Mouse (Mus musculus): ENCODE measurements around the gene Tank. TPM values are rescaled to one million over a fixed set of nuclear protein-coding genes. Genes with fewer than 3 reads are reported as not detected.

Gene Tank
- polyA plus RNA-seq, 1 experiment from 2014 or later, result 34.0 TPM

DNA sequence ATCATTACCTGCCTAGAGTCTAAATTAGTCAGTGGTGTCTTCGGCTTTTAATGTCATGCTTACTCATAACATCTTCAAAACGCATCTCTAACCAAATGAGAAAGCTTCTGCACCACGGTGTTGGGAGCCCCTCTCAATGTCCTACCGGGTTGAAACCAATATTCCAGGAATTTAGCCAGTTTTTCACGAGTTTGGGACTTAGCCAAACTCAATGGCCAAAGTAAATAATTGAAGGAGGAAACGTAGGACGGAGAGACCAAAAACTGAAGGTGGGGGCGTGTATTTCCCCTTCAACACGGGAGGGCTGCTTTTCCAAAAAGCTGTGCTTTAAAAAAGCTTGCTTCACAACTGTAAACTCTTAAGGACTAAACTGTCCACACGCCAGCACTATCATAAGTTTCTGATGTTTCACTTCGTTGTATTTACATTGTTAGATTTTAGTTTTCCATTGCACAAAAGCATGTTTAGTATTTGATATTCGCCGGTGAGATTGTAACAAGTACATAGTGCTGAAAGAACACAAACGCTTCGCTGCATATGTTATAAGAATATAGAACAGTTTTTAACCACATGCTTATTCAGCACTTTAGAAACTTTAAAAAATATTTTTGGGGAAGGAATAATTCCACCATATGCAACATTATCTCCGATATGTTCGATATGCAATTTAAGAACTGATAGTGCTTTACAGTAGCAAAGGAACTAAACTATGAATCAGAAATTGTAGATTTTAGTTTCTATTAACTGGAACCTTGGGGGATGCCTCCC is 1.3 kb upstream of the Tank start:
- ATAC-seq (ENCODE audit: low read depth), result peak; percentile 54
- peak overlapping the region; percentile 45 for H3K4me2 ChIP-seq (ENCODE audit: low read depth, low read length)
- 42% methylated on average over 17 of the region's 17 CpGs for WGBS

DNA sequence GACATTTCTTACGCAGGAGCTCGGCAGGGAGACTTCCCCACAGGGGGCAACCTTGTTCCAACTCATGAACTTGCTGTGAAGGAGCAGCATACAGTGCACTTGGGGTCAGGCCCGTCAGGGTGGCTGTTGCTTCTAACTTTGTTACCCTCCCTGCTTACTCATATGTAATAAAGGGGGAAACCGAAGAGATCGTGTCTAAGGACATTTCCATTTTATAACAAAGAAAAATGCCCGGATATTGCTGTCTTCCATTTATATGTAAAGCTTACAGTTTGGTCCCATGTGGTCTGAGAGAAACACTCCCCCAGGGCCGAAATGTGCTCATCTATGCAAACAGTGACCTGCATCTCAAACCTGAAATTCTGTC is 706 bp upstream of the Tank start:
- no peaks in the 10 kb centered on the region for H3K27me3 ChIP-seq (ENCODE audit: control insufficient read depth, insufficient read depth, low read depth, low read length)
- H3K4me3 ChIP-seq (ENCODE audit: low read length), result no peak overlapping the region
- H3K4me1 ChIP-seq (replicated peaks; ENCODE audit: control insufficient read depth, insufficient read depth, low read length), result peaks cover 8% of the 10 kb centered on the region; the same call in 1 of the 2 replicates
- H3K4me2 ChIP-seq (ENCODE audit: low read depth, low read length), result 0 out of 2 replicates have a peak overlapping the region, but pooled peaks have one; percentile 8
- H3K36me3 ChIP-seq (ENCODE audit: control insufficient read depth, insufficient read depth, low read length), result no peaks in the 10 kb centered on the region
- no peak for ATAC-seq (ENCODE audit: low read depth)
- no peak overlapping the region for H3K9ac ChIP-seq (ENCODE audit: low read length)
- H3K9me3 ChIP-seq (ENCODE audit: control insufficient read depth, low read length), result no peaks in the 10 kb centered on the region
- no peak overlapping the region for H3K27ac ChIP-seq (ENCODE audit: low read length)
- WGBS, result 61% methylated on average over 7 of the region's 7 CpGs

More for the DNA sequence above, 1.3 kb upstream of the Tank start:
- Histone ChIP-seq H3K4me3 (ENCODE audit: low read length) (peak overlapping the region; percentile 21), H3K9ac (ENCODE audit: low read length) (no peak overlapping the region), H3K27ac (ENCODE audit: low read length) (peak overlapping the region; percentile 31), H3K27me3 (ENCODE audit: control insufficient read depth, insufficient read depth, low read depth, low read length) (no peaks in the 10 kb centered on the region), H3K4me1 (replicated peaks; ENCODE audit: control insufficient read depth, insufficient read depth, low read length) (peaks cover 8% of the 10 kb centered on the region; the same call in 1 of the 2 replicates), H3K36me3 (ENCODE audit: control insufficient read depth, insufficient read depth, low read length) (no peaks in the 10 kb centered on the region), H3K9me3 (ENCODE audit: control insufficient read depth, low read length) (no peaks in the 10 kb centered on the region)

DNA sequence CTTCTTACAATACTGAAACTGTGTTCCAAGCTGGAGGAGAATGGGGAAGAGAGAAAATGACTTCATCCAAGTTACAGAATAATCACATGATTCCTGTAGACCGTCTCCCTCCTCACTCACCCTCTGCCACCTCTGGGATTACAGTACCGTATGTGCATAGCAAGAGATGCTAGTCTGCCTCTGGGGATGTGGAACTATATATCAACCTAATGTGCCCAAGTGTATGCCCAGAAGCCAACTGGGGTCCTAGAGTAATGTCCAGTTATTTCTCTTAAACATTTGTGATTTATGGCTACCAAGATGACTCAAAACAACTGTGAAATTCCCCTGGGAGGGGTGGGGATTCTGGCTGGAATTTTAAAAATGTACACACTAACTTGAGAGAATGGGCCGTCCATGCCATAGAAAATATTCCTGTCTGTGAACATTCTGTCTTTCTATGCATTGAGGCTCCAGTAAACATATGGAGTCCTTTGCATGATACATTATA is 1.2 kb downstream of the Tank start:
- H3K4me3 ChIP-seq (ENCODE audit: low read length), result no peak overlapping the region
- H3K4me1 ChIP-seq (replicated peaks; ENCODE audit: control insufficient read depth, insufficient read depth, low read length), result peaks cover 8% of the 10 kb centered on the region; the same call in 1 of the 2 replicates
- WGBS, result 44% methylated on average over 3 of the region's 3 CpGs
- no peak overlapping the region for H3K9ac ChIP-seq (ENCODE audit: low read length)
- no peaks in the 10 kb centered on the region for H3K9me3 ChIP-seq (ENCODE audit: control insufficient read depth, low read length)
- H3K27ac ChIP-seq (ENCODE audit: low read length), result no peak overlapping the region
- ATAC-seq (ENCODE audit: low read depth), result no peak
- no peaks in the 10 kb centered on the region for H3K27me3 ChIP-seq (ENCODE audit: control insufficient read depth, insufficient read depth, low read depth, low read length)
- H3K4me2 ChIP-seq (ENCODE audit: low read depth, low read length), result no peak overlapping the region
- H3K36me3 ChIP-seq (ENCODE audit: control insufficient read depth, insufficient read depth, low read length), result no peaks in the 10 kb centered on the region

DNA sequence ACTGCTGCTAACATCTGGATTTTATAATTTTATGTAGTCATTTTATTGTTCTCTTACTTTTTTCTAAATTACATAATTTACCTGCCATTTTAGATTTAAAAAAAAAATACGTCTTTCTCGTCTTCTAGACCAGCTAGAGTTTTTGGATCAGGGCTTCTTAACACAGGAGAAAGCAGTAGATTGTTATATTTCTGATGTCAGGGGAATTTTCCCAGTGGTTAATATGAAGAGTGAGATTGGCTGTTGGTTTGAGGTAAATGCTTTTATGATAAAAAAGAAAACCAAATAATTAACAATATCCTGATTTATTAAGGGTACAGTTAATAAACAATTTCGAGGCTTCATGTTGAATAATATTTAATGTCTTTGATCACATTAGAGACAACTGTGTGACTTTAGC is 1.7 kb downstream of the Tank start:
- ATAC-seq (ENCODE audit: low read depth), result no peak
- Histone ChIP-seq H3K4me3 (ENCODE audit: low read length) (no peak overlapping the region), H3K27ac (ENCODE audit: low read length) (no peak overlapping the region), H3K4me1 (replicated peaks; ENCODE audit: control insufficient read depth, insufficient read depth, low read length) (peaks cover 8% of the 10 kb centered on the region; the same call in 1 of the 2 replicates), H3K36me3 (ENCODE audit: control insufficient read depth, insufficient read depth, low read length) (no peaks in the 10 kb centered on the region), H3K4me2 (ENCODE audit: low read depth, low read length) (no peak overlapping the region), H3K27me3 (ENCODE audit: control insufficient read depth, insufficient read depth, low read depth, low read length) (no peaks in the 10 kb centered on the region), H3K9me3 (ENCODE audit: control insufficient read depth, low read length) (no peaks in the 10 kb centered on the region), H3K9ac (ENCODE audit: low read length) (no peak overlapping the region)
- 70% methylated on average over 3 of the region's 3 CpGs for WGBS

DNA sequence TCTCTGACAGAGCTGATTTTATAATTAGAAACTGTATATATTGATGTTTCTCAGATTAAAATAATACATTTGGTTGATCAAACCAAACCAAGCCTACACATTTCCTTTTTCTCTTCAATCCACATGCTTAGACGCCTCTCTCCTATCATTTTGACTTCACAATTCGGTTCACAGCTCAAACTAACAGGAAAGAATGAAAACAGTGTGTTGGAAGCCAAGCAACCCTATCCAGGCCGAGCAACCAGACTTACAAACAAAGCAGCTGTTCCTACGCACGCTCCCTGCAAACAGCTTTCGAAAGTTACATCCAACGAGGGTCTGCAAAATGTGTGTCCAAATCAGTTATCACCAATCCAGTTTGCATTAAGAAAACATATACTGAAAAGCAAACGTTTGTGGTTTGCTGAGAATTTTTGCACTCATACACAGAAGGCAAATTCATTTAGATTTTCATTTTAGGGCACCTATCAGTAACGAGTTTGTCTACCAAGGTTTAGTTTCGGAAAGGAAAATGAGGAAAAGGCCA is 2.2 kb downstream of the Tank start:
- Histone ChIP-seq H3K9ac (ENCODE audit: low read length) (no peak overlapping the region), H3K9me3 (ENCODE audit: control insufficient read depth, low read length) (no peaks in the 10 kb centered on the region), H3K36me3 (ENCODE audit: control insufficient read depth, insufficient read depth, low read length) (no peaks in the 10 kb centered on the region), H3K4me3 (ENCODE audit: low read length) (no peak overlapping the region), H3K4me1 (replicated peaks; ENCODE audit: control insufficient read depth, insufficient read depth, low read length) (peaks cover 8% of the 10 kb centered on the region; the same call in 1 of the 2 replicates), H3K27ac (ENCODE audit: low read length) (no peak overlapping the region), H3K4me2 (ENCODE audit: low read depth, low read length) (no peak overlapping the region), H3K27me3 (ENCODE audit: control insufficient read depth, insufficient read depth, low read depth, low read length) (no peaks in the 10 kb centered on the region)
- ATAC-seq (ENCODE audit: low read depth), result no peak
- WGBS, result 55% methylated on average over 10 of the region's 10 CpGs

DNA sequence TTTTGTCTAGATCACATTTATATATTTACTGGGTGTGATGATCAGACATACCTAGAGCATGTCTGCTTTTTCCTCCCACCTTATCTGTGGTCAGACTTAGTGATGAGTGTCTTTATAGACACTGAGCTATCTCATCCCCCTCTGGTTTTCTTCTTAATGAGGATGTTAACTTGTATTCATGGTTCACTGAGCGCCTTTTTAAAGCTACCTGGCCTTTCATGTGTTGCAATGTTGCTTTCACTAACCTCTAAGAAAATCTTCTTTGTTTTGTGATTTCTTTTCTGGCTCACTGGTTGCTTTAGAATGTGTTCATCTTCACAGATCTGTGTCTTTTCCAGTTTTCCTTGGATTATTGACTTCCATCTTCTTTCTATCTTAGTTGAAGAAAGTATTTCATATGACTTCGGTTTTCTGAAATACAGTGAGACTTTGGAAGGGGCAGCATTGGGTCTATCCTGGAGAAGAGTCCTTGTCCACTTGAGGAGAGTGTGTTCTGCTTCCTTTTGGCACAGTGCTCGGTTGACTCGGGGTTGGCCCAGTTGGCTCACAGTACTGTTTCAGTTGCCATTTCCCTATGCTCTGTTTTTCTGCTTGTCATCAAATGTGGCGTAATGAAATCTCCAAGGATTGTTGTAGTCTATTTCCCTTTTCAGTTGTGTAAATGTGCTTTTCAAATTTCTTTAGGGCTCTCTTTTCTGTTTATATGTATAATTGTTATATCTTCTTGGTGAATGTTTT is 4.4 kb downstream of the Tank start:
- no peak overlapping the region for H3K4me2 ChIP-seq (ENCODE audit: low read depth, low read length)
- H3K9ac ChIP-seq (ENCODE audit: low read length), result no peak overlapping the region
- no peaks in the 10 kb centered on the region for H3K9me3 ChIP-seq (ENCODE audit: control insufficient read depth, low read length)
- no peaks in the 10 kb centered on the region for H3K4me1 ChIP-seq (replicated peaks; ENCODE audit: control insufficient read depth, insufficient read depth, low read length)
- no peak overlapping the region for H3K27ac ChIP-seq (ENCODE audit: low read length)
- H3K36me3 ChIP-seq (ENCODE audit: control insufficient read depth, insufficient read depth, low read length), result no peaks in the 10 kb centered on the region
- WGBS, result 83% methylated on average over 5 of the region's 5 CpGs
- no peaks in the 10 kb centered on the region for H3K27me3 ChIP-seq (ENCODE audit: control insufficient read depth, insufficient read depth, low read depth, low read length)
- no peak for ATAC-seq (ENCODE audit: low read depth)
- no peak overlapping the region for H3K4me3 ChIP-seq (ENCODE audit: low read length)

DNA sequence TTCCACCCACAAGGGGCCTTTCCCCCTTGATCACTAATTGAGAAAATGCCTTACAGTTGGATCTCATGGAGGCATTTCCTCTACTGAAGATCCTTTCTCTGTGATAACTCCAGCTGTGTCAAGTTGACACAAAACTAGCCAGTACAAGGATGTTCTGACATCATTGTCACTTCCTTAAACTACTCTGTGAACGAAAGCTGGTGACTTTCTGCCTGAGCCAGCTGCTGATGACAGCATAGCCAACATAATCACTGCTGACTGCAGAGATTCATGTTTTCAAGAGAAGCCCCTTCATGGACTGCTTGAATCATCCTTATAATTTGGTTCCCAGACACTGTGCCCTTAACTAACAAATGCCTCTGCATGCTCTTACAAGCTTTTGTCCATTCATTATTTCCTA is 7.1 kb downstream of the Tank start:
- Histone ChIP-seq H3K36me3 (ENCODE audit: control insufficient read depth, insufficient read depth, low read length) (no peaks in the 10 kb centered on the region), H3K4me2 (ENCODE audit: low read depth, low read length) (no peak overlapping the region), H3K27ac (ENCODE audit: low read length) (no peak overlapping the region), H3K9ac (ENCODE audit: low read length) (no peak overlapping the region), H3K4me1 (replicated peaks; ENCODE audit: control insufficient read depth, insufficient read depth, low read length) (no peaks in the 10 kb centered on the region), H3K4me3 (ENCODE audit: low read length) (no peak overlapping the region), H3K9me3 (ENCODE audit: control insufficient read depth, low read length) (no peaks in the 10 kb centered on the region), H3K27me3 (ENCODE audit: control insufficient read depth, insufficient read depth, low read depth, low read length) (no peaks in the 10 kb centered on the region)
- WGBS, result 44% methylated on average over 1 of the region's 1 CpGs
- no peak for ATAC-seq (ENCODE audit: low read depth)

DNA sequence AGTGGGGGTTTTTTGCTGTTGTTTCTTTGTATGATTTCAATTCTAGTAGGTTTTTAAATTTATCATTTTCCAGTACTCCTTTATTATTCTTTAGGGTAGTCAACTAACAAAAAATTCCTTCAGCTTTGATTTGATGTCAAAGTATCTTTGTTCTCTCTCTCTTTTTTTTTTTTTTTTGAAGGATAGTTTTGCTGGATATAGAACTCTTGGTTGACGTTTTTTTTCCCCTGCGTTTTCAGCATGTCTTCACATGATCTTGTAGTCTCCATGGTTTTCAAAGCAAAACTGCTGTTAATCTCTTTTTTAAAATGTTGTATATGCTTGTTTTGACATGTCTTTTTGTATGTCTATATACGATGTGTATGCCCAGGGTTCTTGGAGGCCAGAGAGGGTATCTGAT is 7.8 kb downstream of the Tank start:
- Histone ChIP-seq H3K27me3 (ENCODE audit: control insufficient read depth, insufficient read depth, low read depth, low read length) (no peaks in the 10 kb centered on the region), H3K4me2 (ENCODE audit: low read depth, low read length) (no peak overlapping the region), H3K4me1 (replicated peaks; ENCODE audit: control insufficient read depth, insufficient read depth, low read length) (no peaks in the 10 kb centered on the region), H3K9ac (ENCODE audit: low read length) (no peak overlapping the region), H3K4me3 (ENCODE audit: low read length) (no peak overlapping the region), H3K36me3 (ENCODE audit: control insufficient read depth, insufficient read depth, low read length) (no peaks in the 10 kb centered on the region), H3K9me3 (ENCODE audit: control insufficient read depth, low read length) (no peaks in the 10 kb centered on the region), H3K27ac (ENCODE audit: low read length) (no peak overlapping the region)
- ATAC-seq (ENCODE audit: low read depth), result no peak
- 92% methylated on average over 3 of the region's 3 CpGs for WGBS

DNA sequence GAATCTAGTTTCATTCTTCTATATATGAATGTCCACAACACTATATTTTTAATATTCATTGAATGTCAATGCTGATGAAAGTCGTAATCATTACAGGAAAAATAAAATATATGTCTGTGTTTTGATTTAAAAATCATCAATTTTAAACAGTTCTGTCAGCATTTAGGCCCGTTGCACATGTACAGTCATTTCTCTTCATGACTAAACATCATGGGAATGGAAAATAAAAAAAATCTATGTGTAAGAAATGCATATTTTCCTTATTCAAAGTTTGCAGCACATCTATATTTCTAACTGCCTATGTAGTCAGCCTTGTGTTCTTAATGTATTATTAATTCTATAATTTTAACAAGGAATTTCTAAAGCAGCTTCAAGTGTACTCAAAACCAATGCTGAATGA is 12.4 kb downstream of the Tank start:
- 84% methylated on average over 2 of the region's 2 CpGs for WGBS
- no peak for ATAC-seq (ENCODE audit: low read depth)
- no peak overlapping the region for H3K9ac ChIP-seq (ENCODE audit: low read length)
- H3K9me3 ChIP-seq (ENCODE audit: control insufficient read depth, low read length), result no peaks in the 10 kb centered on the region
- no peaks in the 10 kb centered on the region for H3K4me1 ChIP-seq (replicated peaks; ENCODE audit: control insufficient read depth, insufficient read depth, low read length)
- no peaks in the 10 kb centered on the region for H3K36me3 ChIP-seq (ENCODE audit: control insufficient read depth, insufficient read depth, low read length)
- H3K27ac ChIP-seq (ENCODE audit: low read length), result no peak overlapping the region
- H3K4me3 ChIP-seq (ENCODE audit: low read length), result no peak overlapping the region
- H3K4me2 ChIP-seq (ENCODE audit: low read depth, low read length), result no peak overlapping the region
- no peaks in the 10 kb centered on the region for H3K27me3 ChIP-seq (ENCODE audit: control insufficient read depth, insufficient read depth, low read depth, low read length)

Measured in lung, embryonic 16.5 days (tissue).